Mouse (Mus musculus) heart, embryonic 14.5 days (tissue): ENCODE results near the gene Usp29. TPM values are rescaled to one million over a fixed set of nuclear protein-coding genes. Genes with fewer than 3 reads are reported as not detected.
"Not testable (repeated sequence)": the region's sequence is repeated elsewhere in the genome, so short reads cannot be mapped to it uniquely, and the experiment has no call there.

Experiments used
- ATAC-seq: fragments of 200-750 bp; cut with Nextera tagmentation; 2 replicates; pipeline ENCODE4 v1.8.0; 2017; ENCODE audit warnings: low read depth, moderate TSS enrichment; ENCODE audit not compliant: insufficient number of reproducible peaks, insufficient read depth, low FRiP score
- H3K27ac ChIP-seq, 2 experiments: fragments of 200-500 bp in 1 of 2; fragments of 300-500 bp in 1 of 2; sonication (generic) in 1 of 2; replicated peaks in 1 of 2; 2 replicates each; pipeline ENCODE4 v1.5.1; 2012 to 2014; ENCODE audit warnings: low read depth in 2 of 2, low read length in 2 of 2, control low read depth in 1 of 2, mild to moderate bottlenecking in 1 of 2, mixed read lengths in 1 of 2; ENCODE audit not compliant: control insufficient read depth in 1 of 2, insufficient read depth in 1 of 2
- H3K27me3 ChIP-seq: fragments of 300-500 bp; sonication (generic); 2 replicates; pipeline ENCODE4 v1.6.1; 2014; ENCODE audit warnings: mild to moderate bottlenecking, low read length, control low read depth; ENCODE audit not compliant: control insufficient read depth, insufficient read depth
- H3K36me3 ChIP-seq: fragments of 300-500 bp; sonication (generic); 2 replicates; pipeline ENCODE4 v1.6.1; 2014; ENCODE audit warnings: mild to moderate bottlenecking, control low read depth, low read length, mixed read lengths; ENCODE audit not compliant: control insufficient read depth, insufficient read depth
- H3K4me1 ChIP-seq, 2 experiments: fragments of 200-500 bp in 1 of 2; fragments of 300-500 bp in 1 of 2; sonication (generic) in 1 of 2; 2 replicates each; pipeline ENCODE4 v1.6.1; 2012 to 2014; ENCODE audit warnings: low read length in 2 of 2, control low read depth in 1 of 2, mixed read lengths in 1 of 2; ENCODE audit not compliant: control insufficient read depth in 2 of 2, insufficient read depth in 2 of 2
- H3K4me2 ChIP-seq: fragments of 300-500 bp; sonication (generic); 2 replicates; pipeline ENCODE4 v1.6.1; 2014; ENCODE audit warnings: mild to moderate bottlenecking, low read length
- H3K4me3 ChIP-seq, 2 experiments: fragments of 200-500 bp in 1 of 2; fragments of 300-500 bp in 1 of 2; sonication (generic) in 1 of 2; 2 replicates each; pipeline ENCODE4 v1.5.1; 2012 to 2014; ENCODE audit warnings: low read length in 2 of 2, mild to moderate bottlenecking in 2 of 2, control low read depth in 1 of 2, low read depth in 1 of 2, moderate library complexity in 1 of 2; ENCODE audit not compliant: control insufficient read depth in 1 of 2, insufficient read depth in 1 of 2
- H3K9ac ChIP-seq: fragments of 300-500 bp; sonication (generic); 2 replicates; pipeline ENCODE4 v1.6.1; 2014; ENCODE audit warnings: mild to moderate bottlenecking, low read length
- H3K9me3 ChIP-seq: fragments of 300-500 bp; sonication (generic); 2 replicates; pipeline ENCODE4 v1.6.1; 2016; ENCODE audit warnings: low read length, control low read depth; ENCODE audit not compliant: control insufficient read depth
- WGBS: fragments of 180-500 bp; shearing (Covaris S2); extraction: QIAGEN DNeasy Blood & Tissue Kit; methylation state at CpG from one replicate; pipeline ENCODE4 v1.1.7; 2014; 5-methylcytosine and 5-hydroxymethylcytosine counted together
- polyA plus RNA-seq: library from polyadenylated mRNA; unstranded; fragments of >200 nt; fragmentation: Nextera tagmentation; extraction: Ambion mirVana; gene quantifications from 2 replicates; pipeline ENCODE4 v1.2.1, GENCODE M21; 2014

The Usp29 gene
- polyA plus RNA-seq, 1 experiment from 2014 or later = 7.7 TPM

DNA sequence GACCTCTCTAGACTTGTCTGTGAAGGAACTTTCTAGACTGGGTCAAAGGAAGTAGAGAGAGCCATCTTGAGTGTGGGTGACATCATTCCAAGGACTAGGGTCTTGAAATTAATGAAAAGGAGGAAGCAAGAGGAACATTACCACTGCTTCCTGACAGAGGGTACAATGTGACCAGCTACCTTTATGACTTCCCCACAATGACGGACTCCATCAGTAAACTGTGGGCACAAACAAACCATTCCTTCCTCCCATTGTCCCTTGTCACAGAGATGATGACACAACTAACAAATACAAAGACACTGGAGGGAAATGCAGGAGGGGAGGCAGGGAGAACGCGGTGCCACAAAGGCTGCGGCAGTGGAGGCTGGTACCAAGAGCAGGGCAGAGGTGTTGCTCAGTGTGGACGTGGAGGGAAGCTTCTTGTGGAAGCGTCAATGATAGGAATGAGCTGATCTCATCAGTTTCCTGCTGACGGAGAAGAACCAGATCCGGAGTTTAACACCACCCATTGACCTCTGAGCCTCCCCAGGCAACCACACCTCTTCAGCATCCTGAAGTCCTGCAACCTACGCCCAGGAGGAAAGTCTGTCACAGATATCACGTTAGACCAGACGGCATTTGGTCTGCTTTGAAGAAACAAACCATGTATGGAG is 149.3 kb downstream of the Usp29 start:
- H3K9me3 ChIP-seq = no peaks in the 10 kb centered on the region
- no peak overlapping the region for H3K9ac ChIP-seq
- peaks cover 2 to 6% of the 10 kb centered on the region in 2 experiments; a peak in 3 of 4 replicates for H3K4me1 ChIP-seq
- peak; percentile 54 for ATAC-seq
- 28% methylated on average over 11 of the region's 11 CpGs for WGBS
- no peak overlapping the region for H3K4me2 ChIP-seq
- H3K27me3 ChIP-seq = no peaks in the 10 kb centered on the region
- no peaks in the 10 kb centered on the region for H3K36me3 ChIP-seq
- no peak overlapping the region for H3K4me3 ChIP-seq
- no peak overlapping the region for H3K27ac ChIP-seq

DNA sequence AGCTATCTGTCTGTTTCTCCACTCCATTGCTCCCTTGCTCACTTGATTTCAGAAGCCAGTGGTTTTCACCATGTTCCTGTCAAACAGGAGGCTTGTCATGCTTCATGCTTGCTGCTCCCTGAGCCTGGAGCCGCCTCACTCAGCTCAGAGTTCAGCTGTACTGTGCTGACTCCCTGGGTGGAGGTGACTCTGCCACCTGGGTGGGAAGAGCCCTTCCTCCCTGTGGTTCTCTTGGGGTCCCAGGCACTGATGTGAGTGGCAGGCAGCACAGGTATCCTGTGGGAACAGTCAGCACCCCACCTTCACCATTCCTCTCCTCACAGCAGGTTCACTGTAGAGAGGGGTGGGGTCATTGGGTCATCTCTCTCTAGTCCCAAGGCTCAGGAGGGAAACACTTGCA is 150.5 kb downstream of the Usp29 start:
- not testable (repeated sequence) for H3K9ac ChIP-seq, H3K9me3 ChIP-seq, ATAC-seq, H3K36me3 ChIP-seq, H3K27me3 ChIP-seq, H3K4me3 ChIP-seq, H3K4me1 ChIP-seq, H3K27ac ChIP-seq, H3K4me2 ChIP-seq
- no CpG with 5 or more reads among the region's 1 CpGs for WGBS

DNA sequence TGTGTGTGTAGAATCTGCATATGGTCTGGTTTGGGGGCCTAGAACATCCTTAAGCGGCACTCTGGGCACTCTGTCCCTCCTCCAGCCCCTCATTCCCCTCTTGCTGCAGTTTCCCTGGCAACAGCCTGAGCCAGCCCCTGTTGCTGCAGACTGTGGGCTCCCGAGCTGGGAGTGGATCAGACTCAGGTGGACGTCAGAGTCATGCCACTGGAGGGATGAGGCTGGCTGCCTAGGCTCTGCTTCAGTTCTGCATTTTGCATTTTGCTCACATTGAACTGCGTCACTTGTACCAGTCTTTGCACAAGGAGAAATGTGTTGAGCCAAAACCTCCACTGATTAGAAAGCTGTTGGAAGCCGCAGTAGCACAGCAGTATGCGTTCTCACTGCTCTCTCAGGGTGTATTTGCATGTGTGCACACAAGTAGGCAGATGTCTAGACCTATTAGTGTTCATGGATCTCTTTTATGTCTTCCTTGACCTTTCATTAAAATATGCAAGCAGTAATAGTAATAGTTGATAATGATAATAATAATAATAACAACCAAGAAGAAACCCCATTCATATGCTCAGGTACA is 151.2 kb downstream of the Usp29 start:
- Histone ChIP-seq H3K4me3 (no peak overlapping the region), H3K4me2 (no peak overlapping the region), H3K4me1 (peaks cover 6% of the 10 kb centered on the region in 2 experiments), H3K9ac (no peak overlapping the region), H3K9me3 (no peaks in the 10 kb centered on the region), H3K36me3 (no peaks in the 10 kb centered on the region), H3K27me3 (no peaks in the 10 kb centered on the region), H3K27ac (no peak overlapping the region)
- 54% methylated on average over 6 of the region's 6 CpGs for WGBS
- no peak for ATAC-seq

DNA sequence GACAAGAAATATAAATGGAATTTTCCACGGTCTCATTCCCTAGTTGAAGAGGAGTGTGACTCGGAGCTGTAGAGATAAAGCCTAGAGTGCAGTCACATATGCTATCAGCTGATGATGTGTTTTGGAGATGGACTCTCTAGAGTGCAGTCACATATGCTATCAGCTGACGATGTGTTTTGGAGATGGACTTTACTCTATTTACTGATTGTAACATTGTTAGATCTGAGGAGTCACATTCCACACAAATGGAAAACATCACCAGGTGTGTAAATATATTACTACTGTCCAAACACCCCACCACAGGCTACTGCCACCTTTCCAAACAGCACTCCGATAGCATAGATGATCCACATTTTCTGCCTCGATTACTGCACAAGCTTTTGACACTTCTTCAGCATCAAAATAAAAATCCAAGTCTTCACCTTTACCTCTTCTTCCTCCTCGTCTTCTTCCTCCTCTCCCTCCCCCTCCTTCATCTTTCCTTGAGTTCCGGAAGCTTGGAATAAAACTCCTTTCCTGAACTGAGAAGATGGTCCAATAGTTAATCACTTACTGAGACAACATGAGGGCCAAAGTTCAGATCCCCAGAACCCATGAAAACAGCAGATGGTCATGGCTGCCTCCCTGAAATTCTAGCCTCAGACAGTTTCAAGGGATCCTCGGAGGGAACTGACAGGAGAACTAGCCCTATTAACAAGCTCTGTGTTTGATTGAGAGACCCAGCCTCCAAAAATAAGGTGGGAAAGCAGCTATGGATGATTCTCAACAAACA is 153.2 kb downstream of the Usp29 start:
- H3K36me3 ChIP-seq = no peaks in the 10 kb centered on the region
- H3K27me3 ChIP-seq = no peaks in the 10 kb centered on the region
- H3K4me3 ChIP-seq = no peak overlapping the region
- no peak overlapping the region for H3K9ac ChIP-seq
- WGBS = 51% methylated on average over 8 of the region's 8 CpGs
- no peak for ATAC-seq
- no peak overlapping the region for H3K4me2 ChIP-seq
- H3K4me1 ChIP-seq = peaks cover 6% of the 10 kb centered on the region in 2 experiments
- H3K9me3 ChIP-seq = no peaks in the 10 kb centered on the region
- H3K27ac ChIP-seq = no peak overlapping the region

DNA sequence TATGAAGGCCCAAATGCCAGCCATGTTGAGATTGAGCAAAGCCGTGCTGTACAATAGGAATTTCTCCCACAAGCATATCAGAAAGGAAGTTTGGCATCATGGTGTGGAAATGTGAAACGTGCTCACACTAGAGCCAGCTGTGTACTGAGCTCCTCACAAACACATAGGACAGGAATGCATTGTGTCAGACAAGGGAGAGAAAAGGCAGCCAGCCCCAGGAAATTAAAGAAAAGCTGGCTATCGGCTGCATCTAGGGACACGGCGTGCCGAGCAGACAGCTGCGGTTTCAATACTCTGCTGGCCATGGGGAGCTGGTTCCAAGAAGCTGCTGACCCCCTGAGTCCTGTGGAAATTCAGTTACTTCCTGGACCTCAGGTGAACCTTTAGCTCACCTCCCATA is 155.0 kb downstream of the Usp29 start:
- Histone ChIP-seq H3K36me3 (no peaks in the 10 kb centered on the region), H3K27ac (no peak overlapping the region), H3K9ac (no peak overlapping the region), H3K4me3 (no peak overlapping the region), H3K27me3 (no peaks in the 10 kb centered on the region), H3K4me2 (no peak overlapping the region), H3K4me1 (peaks cover 4 to 6% of the 10 kb centered on the region in 2 experiments; a peak in 3 of 4 replicates), H3K9me3 (no peaks in the 10 kb centered on the region)
- ATAC-seq = no peak
- 52% methylated on average over 7 of the region's 7 CpGs for WGBS

DNA sequence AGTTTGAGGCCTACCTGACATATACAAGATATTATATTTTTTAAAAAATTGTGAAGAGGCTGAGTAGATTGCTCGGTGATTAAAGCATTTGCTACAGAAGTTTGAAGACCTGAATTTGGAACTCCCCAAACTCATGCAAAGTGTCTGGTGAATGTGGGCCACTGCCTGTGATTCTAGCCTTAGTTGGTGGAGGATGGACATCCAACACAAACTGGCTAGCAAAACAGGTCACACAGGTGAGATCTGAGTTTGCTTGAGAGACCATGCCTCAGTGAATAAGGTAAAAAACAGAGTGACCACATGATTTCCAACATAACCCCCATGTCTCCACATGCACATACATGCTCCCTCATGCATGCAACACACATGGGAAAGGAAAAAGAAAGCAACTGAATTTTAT is 156.5 kb downstream of the Usp29 start:
- WGBS = 89% methylated on average over 1 of the region's 1 CpGs

DNA sequence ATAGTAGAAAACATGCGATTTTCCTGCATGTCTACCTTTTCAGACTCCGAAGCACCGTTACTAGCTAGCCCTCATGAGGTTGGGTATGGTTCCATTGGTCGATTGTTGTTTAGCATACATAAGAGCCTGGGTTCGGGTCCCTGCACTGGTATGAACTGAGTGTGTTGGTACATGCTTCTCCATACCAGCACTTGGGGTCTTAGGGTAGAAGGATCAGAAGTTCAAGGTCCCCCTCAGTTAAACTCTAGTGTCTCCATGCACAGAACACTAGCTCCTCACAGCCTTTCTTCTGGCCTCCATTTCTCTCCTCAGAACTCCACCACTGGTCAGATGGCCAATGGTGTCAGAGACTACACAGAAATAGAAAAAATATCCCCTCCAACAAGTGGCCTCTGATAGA is 159.5 kb downstream of the Usp29 start:
- WGBS = 94% methylated on average over 5 of the region's 5 CpGs
- no peak overlapping the region for H3K4me2 ChIP-seq
- no peaks in the 10 kb centered on the region for H3K9me3 ChIP-seq
- H3K4me1 ChIP-seq = peaks cover 0 to 4% of the 10 kb centered on the region in 2 experiments; a peak in 1 of 4 replicates
- no peak overlapping the region for H3K9ac ChIP-seq
- H3K27me3 ChIP-seq = no peaks in the 10 kb centered on the region
- H3K4me3 ChIP-seq = no peak overlapping the region
- H3K36me3 ChIP-seq = no peaks in the 10 kb centered on the region
- H3K27ac ChIP-seq = no peak overlapping the region
- ATAC-seq = no peak

More for the DNA sequence above, 156.5 kb downstream of the Usp29 start:
- no peak overlapping the region for H3K4me2 ChIP-seq
- no peak overlapping the region for H3K4me3 ChIP-seq
- no peak for ATAC-seq
- H3K27ac ChIP-seq = no peak overlapping the region
- peaks cover 4 to 6% of the 10 kb centered on the region in 2 experiments; a peak in 3 of 4 replicates for H3K4me1 ChIP-seq
- H3K9ac ChIP-seq = no peak overlapping the region
- no peaks in the 10 kb centered on the region for H3K27me3 ChIP-seq
- no peaks in the 10 kb centered on the region for H3K9me3 ChIP-seq
- no peaks in the 10 kb centered on the region for H3K36me3 ChIP-seq
